Mouse (Mus musculus): Measurements from ENCODE around the gene Flnc.
A peak's percentile ranks its signal among the peaks of the same experiment; 100 is the strongest.

The Flnc gene

GRCm38 (mm10) chr6:29431473-29431872, 1.6 kb upstream of the Flnc start:
- no peak for DNase-seq (ENCODE audit: low spot score in 2 of 2)

GRCm38 (mm10) chr6:29432156-29432555, 900 bp upstream of the Flnc start:
- no peak for DNase-seq (ENCODE audit: low spot score in 2 of 2)

GRCm38 (mm10) chr6:29432676-29433037, 399 bp upstream of the Flnc start:
- DNase-seq (ENCODE audit: low spot score in 2 of 2): no peak

GRCm38 (mm10) chr6:29433804-29434795, 1.0 kb downstream of the Flnc start:
- DNase-seq (ENCODE audit: low spot score in 2 of 2): no peak

- peak in 1 of 2 experiments; percentile 36 for DNase-seq (ENCODE audit: low spot score in 2 of 2)
Measured at GRCm38 (mm10) chr6:29434911-29435691, 2.0 kb downstream of the Flnc start.

GRCm38 (mm10) chr6:29435940-29436451, 2.9 kb downstream of the Flnc start:
- DNase-seq (ENCODE audit: low spot score in 2 of 2): no peak

- DNase-seq (ENCODE audit: low spot score in 2 of 2): no peak
Measured at GRCm38 (mm10) chr6:29436461-29436934, 3.4 kb downstream of the Flnc start.

- DNase-seq (ENCODE audit: low spot score in 2 of 2): no peak
Measured at GRCm38 (mm10) chr6:29439251-29439650, 6.2 kb downstream of the Flnc start.

GRCm38 (mm10) chr6:29439789-29440188, 6.7 kb downstream of the Flnc start:
- no peak for DNase-seq (ENCODE audit: low spot score in 2 of 2)

GRCm38 (mm10) chr6:29444773-29445172, 11.7 kb downstream of the Flnc start:
- no peak for DNase-seq (ENCODE audit: low spot score in 2 of 2)

GRCm38 (mm10) chr6:29445354-29445753, 12.3 kb downstream of the Flnc start:
- DNase-seq (ENCODE audit: low spot score in 2 of 2): no peak

GRCm38 (mm10) chr6:29449858-29450257, 16.8 kb downstream of the Flnc start:
- no peak for DNase-seq (ENCODE audit: low spot score in 2 of 2)

GRCm38 (mm10) chr6:29450667-29451066, 17.6 kb downstream of the Flnc start:
- DNase-seq (ENCODE audit: low spot score in 2 of 2): no peak

- no peak for DNase-seq (ENCODE audit: low spot score in 2 of 2)
Measured at GRCm38 (mm10) chr6:29461502-29461901, 28.4 kb downstream of the Flnc start.

- DNase-seq (ENCODE audit: low spot score in 2 of 2): no peak
Measured at GRCm38 (mm10) chr6:29463388-29463787, 30.3 kb downstream of the Flnc start.

GRCm38 (mm10) chr6:29467583-29468354, 34.7 kb downstream of the Flnc start, which contains the start of gene Atp6v1f:
TSS of gene Atp6v1f (plus strand) at chr6:29467718.
- DNase-seq (ENCODE audit: low spot score in 2 of 2): peak; percentile 85 to 89

GRCm38 (mm10) chr6:29468851-29469250, 35.8 kb downstream of the Flnc start:
- DNase-seq (ENCODE audit: low spot score in 2 of 2): no peak

- no peak for DNase-seq (ENCODE audit: low spot score in 2 of 2)
Measured at GRCm38 (mm10) chr6:29471137-29471536, 38.1 kb downstream of the Flnc start, which contains the start of gene Atp6v1fnb. TSS of gene Atp6v1fnb (plus strand) at chr6:29471437.

GRCm38 (mm10) chr6:29473941-29474691, 41.1 kb downstream of the Flnc start:
- DNase-seq (ENCODE audit: low spot score in 2 of 2): peak; percentile 73 to 75

GRCm38 (mm10) chr6:29474736-29475135, 41.7 kb downstream of the Flnc start:
- DNase-seq (ENCODE audit: low spot score in 2 of 2): no peak

GRCm38 (mm10) chr6:29482691-29483090, 49.6 kb downstream of the Flnc start:
- DNase-seq (ENCODE audit: low spot score in 2 of 2): no peak

Measured in frontal cortex, postnatal 10 days (tissue).